Comparison of ENCODE assay signal across 34 mouse cellular contexts in the genomic region with DNA sequence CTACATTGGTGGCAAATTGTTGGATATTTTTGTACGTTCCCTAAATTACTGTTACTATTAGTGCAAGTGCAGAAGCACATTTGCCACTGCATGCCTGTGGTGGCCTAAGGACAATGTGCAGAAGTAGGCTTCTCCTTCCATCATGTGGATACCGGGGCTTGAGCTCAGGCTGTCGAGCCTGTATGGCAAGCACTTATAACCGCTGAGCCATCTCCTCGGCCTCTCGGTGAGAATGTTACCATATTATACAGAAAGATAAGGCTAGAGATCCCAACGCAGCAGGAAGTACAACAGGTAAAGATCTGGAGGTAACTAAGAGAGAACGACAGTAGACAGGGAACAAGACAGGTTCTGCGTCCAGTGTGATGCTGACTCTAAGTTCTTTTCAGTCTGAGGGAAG.
"Had no signal": no experiment of that assay in that cellular context is flagged by ENCODE, and none has a peak within 500 bp of the region (broad histone marks: within the 10 kb centered on the region; RNA-seq: fewer than 3 reads in every experiment).

No protein-coding gene starts in this region.

- H3K4me1 ChIP-seq: hindbrain, embryonic 12.5 days; hindbrain, embryonic 13.5 days; hindbrain, embryonic 15.5 days; intestine, embryonic 15.5 days had no signal

- ATAC-seq: hindbrain, embryonic 16.5 days; hindbrain, postnatal 0 days; intestine, embryonic 15.5 days; intestine, embryonic 16.5 days; intestine, postnatal 0 days had no signal

- H3K9ac ChIP-seq: heart, embryonic 12.5 days; heart, embryonic 13.5 days; heart, embryonic 15.5 days; hindbrain, embryonic 12.5 days; hindbrain, embryonic 13.5 days; hindbrain, embryonic 14.5 days; hindbrain, embryonic 15.5 days; intestine, embryonic 15.5 days; kidney, embryonic 15.5 days had no signal

- H3K4me3 ChIP-seq: heart, embryonic 12.5 days; heart, embryonic 13.5 days; heart, embryonic 15.5 days; hindbrain, embryonic 10.5 days; hindbrain, embryonic 12.5 days; hindbrain, embryonic 13.5 days; hindbrain, embryonic 15.5 days; intestine, embryonic 15.5 days; kidney, embryonic 15.5 days; layer of hippocampus, adult 2 months; left cerebral cortex, adult 2 months had no signal

- DNase-seq: heart, postnatal 10 days; heart, postnatal 14 days; heart, postnatal 36 days; heart, postnatal 4 days; kidney, adult 11 months; kidney, adult 18-20 months; kidney, adult 2 months; kidney, adult 8-10 months; kidney, adult 9 months; kidney, postnatal 10 days; kidney, postnatal 14 days; kidney, postnatal 25 days; kidney, postnatal 36 days; kidney, postnatal 4 days; layer of hippocampus, adult 9-11 months; layer of hippocampus, postnatal 36 days had no signal

- H3K27me3 ChIP-seq: heart, embryonic 12.5 days; heart, embryonic 13.5 days; heart, embryonic 15.5 days; hindbrain, embryonic 12.5 days; hindbrain, embryonic 13.5 days; hindbrain, embryonic 15.5 days; intestine, embryonic 15.5 days; kidney, embryonic 15.5 days had no signal

- H3K27ac ChIP-seq: heart, embryonic 13.5 days; heart, embryonic 15.5 days; hindbrain, embryonic 10.5 days; hindbrain, embryonic 12.5 days; hindbrain, embryonic 13.5 days; hindbrain, embryonic 14.5 days; hindbrain, embryonic 15.5 days; hindbrain, postnatal 0 days; intestine, embryonic 15.5 days; kidney, embryonic 15.5 days; kidney, postnatal 0 days; layer of hippocampus, adult 2 months; left cerebral cortex, adult 2 months had no signal

- H3K9me3 ChIP-seq: heart, embryonic 12.5 days; heart, embryonic 13.5 days; heart, embryonic 15.5 days; hindbrain, embryonic 10.5 days; hindbrain, embryonic 12.5 days; hindbrain, embryonic 13.5 days; hindbrain, embryonic 15.5 days; intestine, embryonic 15.5 days; kidney, embryonic 15.5 days had no signal

- H3K4me2 ChIP-seq: heart, embryonic 11.5 days; heart, embryonic 12.5 days; heart, embryonic 13.5 days; heart, embryonic 15.5 days; hindbrain, embryonic 12.5 days; hindbrain, embryonic 13.5 days; hindbrain, embryonic 14.5 days; hindbrain, embryonic 15.5 days; intestine, embryonic 15.5 days; kidney, embryonic 15.5 days had no signal
